Mouse (Mus musculus): ENCODE data around the gene Arl2. TPM values are rescaled to one million over a fixed set of nuclear protein-coding genes. Genes with fewer than 3 reads are reported as not detected.
A peak's percentile ranks its signal among the peaks of the same experiment; 100 is the strongest.

Arl2 gene
- polyA plus RNA-seq, 1 experiment, result 40.4 TPM

GRCm38 (mm10) chr19:6116113-6116850 lies 25.1 kb downstream of the Arl2 start:
- peaks cover 14% of the 10 kb centered on the region for H3K36me3 ChIP-seq (ENCODE audit: control insufficient read depth, insufficient read depth, low read length, poor library complexity, severe bottlenecking)
- no peaks in the 10 kb centered on the region for H3K27me3 ChIP-seq (ENCODE audit: control insufficient read depth, insufficient read depth, low read length, poor library complexity, severe bottlenecking)
- 0 out of 2 replicates have a peak overlapping the region, but pooled peaks have one; percentile 86 for H3K9ac ChIP-seq (ENCODE audit: low read depth, poor library complexity, severe bottlenecking)
- TF ChIP-seq EP300 (IDR thresholded peaks at IDR 0.05; ENCODE audit: insufficient read depth, low read depth, low read length) (no peak), CTCF (IDR thresholded peaks at IDR 0.05; ENCODE audit: low read depth, low read length) (no peak), POLR2A (IDR thresholded peaks at IDR 0.05; ENCODE audit: insufficient read depth, low read length) (no peak)
- H3K27ac ChIP-seq (ENCODE audit: insufficient read depth, low read length), result no peak overlapping the region
- no peak overlapping the region for H3K4me3 ChIP-seq (ENCODE audit: low read depth, low read length)
- peaks cover 2% of the 10 kb centered on the region for H3K4me1 ChIP-seq (ENCODE audit: control insufficient read depth, insufficient read depth, low read length)
- no peaks in the 10 kb centered on the region for H3K9me3 ChIP-seq (replicated peaks; ENCODE audit: control insufficient read depth, insufficient read depth, low read length, poor library complexity, severe bottlenecking)

- H3K36me3 ChIP-seq (ENCODE audit: control insufficient read depth, insufficient read depth, low read length, poor library complexity, severe bottlenecking), result peaks cover 14% of the 10 kb centered on the region
- no peak overlapping the region for H3K4me3 ChIP-seq (ENCODE audit: low read depth, low read length)
- no peak overlapping the region for H3K27ac ChIP-seq (ENCODE audit: insufficient read depth, low read length)
- H3K4me1 ChIP-seq (ENCODE audit: control insufficient read depth, insufficient read depth, low read length), result no peaks in the 10 kb centered on the region
- no peak for TF ChIP-seq EP300 (IDR thresholded peaks at IDR 0.05; ENCODE audit: insufficient read depth, low read depth, low read length)
- TF ChIP-seq POLR2A (IDR thresholded peaks at IDR 0.05; ENCODE audit: insufficient read depth, low read length), result no peak
- no peak for TF ChIP-seq CTCF (IDR thresholded peaks at IDR 0.05; ENCODE audit: low read depth, low read length)
- H3K9me3 ChIP-seq (replicated peaks; ENCODE audit: control insufficient read depth, insufficient read depth, low read length, poor library complexity, severe bottlenecking), result no peaks in the 10 kb centered on the region
- H3K9ac ChIP-seq (ENCODE audit: low read depth, poor library complexity, severe bottlenecking), result no peak overlapping the region
- H3K27me3 ChIP-seq (ENCODE audit: control insufficient read depth, insufficient read depth, low read length, poor library complexity, severe bottlenecking), result no peaks in the 10 kb centered on the region
These were observed 28.2 kb downstream of the Arl2 start for GRCm38 (mm10) chr19:6113116-6113515.

GRCm38 (mm10) chr19:6105586-6105985 lies 35.8 kb downstream of the Arl2 start, which contains the start of gene Naaladl1:
TSS of gene Naaladl1 (plus strand) at chr19:6105782.
- 0 out of 2 replicates have a peak, but pooled peaks cover 3% of the 10 kb centered on the region for H3K36me3 ChIP-seq (ENCODE audit: control insufficient read depth, insufficient read depth, low read length, poor library complexity, severe bottlenecking)
- no peak for TF ChIP-seq CTCF (IDR thresholded peaks at IDR 0.05; ENCODE audit: low read depth, low read length)
- no peak for TF ChIP-seq EP300 (IDR thresholded peaks at IDR 0.05; ENCODE audit: insufficient read depth, low read depth, low read length)
- TF ChIP-seq POLR2A (IDR thresholded peaks at IDR 0.05; ENCODE audit: insufficient read depth, low read length), result no peak
- H3K9ac ChIP-seq (ENCODE audit: low read depth, poor library complexity, severe bottlenecking), result no peak within 1 kb of the TSS
- H3K4me1 ChIP-seq (ENCODE audit: control insufficient read depth, insufficient read depth, low read length), result peaks cover 2% of the 10 kb centered on the region
- H3K4me3 ChIP-seq (ENCODE audit: low read depth, low read length), result no peak within 1 kb of the TSS
- no peaks in the 10 kb centered on the region for H3K9me3 ChIP-seq (replicated peaks; ENCODE audit: control insufficient read depth, insufficient read depth, low read length, poor library complexity, severe bottlenecking)
- H3K27ac ChIP-seq (ENCODE audit: insufficient read depth, low read length), result no peak within 1 kb of the TSS
- no peaks in the 10 kb centered on the region for H3K27me3 ChIP-seq (ENCODE audit: control insufficient read depth, insufficient read depth, low read length, poor library complexity, severe bottlenecking)

- TF ChIP-seq CTCF (IDR thresholded peaks at IDR 0.05; ENCODE audit: low read depth, low read length) (no peak), POLR2A (IDR thresholded peaks at IDR 0.05; ENCODE audit: insufficient read depth, low read length) (no peak), EP300 (IDR thresholded peaks at IDR 0.05; ENCODE audit: insufficient read depth, low read depth, low read length) (no peak)
- no peaks in the 10 kb centered on the region for H3K27me3 ChIP-seq (ENCODE audit: control insufficient read depth, insufficient read depth, low read length, poor library complexity, severe bottlenecking)
- H3K4me1 ChIP-seq (ENCODE audit: control insufficient read depth, insufficient read depth, low read length), result peaks cover 2% of the 10 kb centered on the region
- no peaks in the 10 kb centered on the region for H3K9me3 ChIP-seq (replicated peaks; ENCODE audit: control insufficient read depth, insufficient read depth, low read length, poor library complexity, severe bottlenecking)
- no peak overlapping the region for H3K9ac ChIP-seq (ENCODE audit: low read depth, poor library complexity, severe bottlenecking)
- 0 out of 2 replicates have a peak, but pooled peaks cover 5% of the 10 kb centered on the region for H3K36me3 ChIP-seq (ENCODE audit: control insufficient read depth, insufficient read depth, low read length, poor library complexity, severe bottlenecking)
- no peak overlapping the region for H3K27ac ChIP-seq (ENCODE audit: insufficient read depth, low read length)
- H3K4me3 ChIP-seq (ENCODE audit: low read depth, low read length), result no peak overlapping the region
These were observed 36.9 kb downstream of the Arl2 start for GRCm38 (mm10) chr19:6104476-6104875.

- no peak for TF ChIP-seq POLR2A (IDR thresholded peaks at IDR 0.05; ENCODE audit: insufficient read depth, low read length)
- no peak for TF ChIP-seq EP300 (IDR thresholded peaks at IDR 0.05; ENCODE audit: insufficient read depth, low read depth, low read length)
- no peak for TF ChIP-seq CTCF (IDR thresholded peaks at IDR 0.05; ENCODE audit: low read depth, low read length)
- Histone ChIP-seq H3K4me3 (ENCODE audit: low read depth, low read length) (no peak overlapping the region), H3K4me1 (ENCODE audit: control insufficient read depth, insufficient read depth, low read length) (peaks cover 2% of the 10 kb centered on the region), H3K27me3 (ENCODE audit: control insufficient read depth, insufficient read depth, low read length, poor library complexity, severe bottlenecking) (no peaks in the 10 kb centered on the region), H3K9ac (ENCODE audit: low read depth, poor library complexity, severe bottlenecking) (no peak overlapping the region), H3K27ac (ENCODE audit: insufficient read depth, low read length) (no peak overlapping the region), H3K36me3 (ENCODE audit: control insufficient read depth, insufficient read depth, low read length, poor library complexity, severe bottlenecking) (peaks cover 11% of the 10 kb centered on the region), H3K9me3 (replicated peaks; ENCODE audit: control insufficient read depth, insufficient read depth, low read length, poor library complexity, severe bottlenecking) (no peaks in the 10 kb centered on the region)
These were observed 39.0 kb downstream of the Arl2 start for GRCm38 (mm10) chr19:6102169-6102853.

GRCm38 (mm10) chr19:6101186-6101585 lies 40.2 kb downstream of the Arl2 start:
- Histone ChIP-seq H3K9ac (ENCODE audit: low read depth, poor library complexity, severe bottlenecking) (no peak overlapping the region), H3K9me3 (replicated peaks; ENCODE audit: control insufficient read depth, insufficient read depth, low read length, poor library complexity, severe bottlenecking) (no peaks in the 10 kb centered on the region), H3K27me3 (ENCODE audit: control insufficient read depth, insufficient read depth, low read length, poor library complexity, severe bottlenecking) (no peaks in the 10 kb centered on the region), H3K27ac (ENCODE audit: insufficient read depth, low read length) (no peak overlapping the region), H3K36me3 (ENCODE audit: control insufficient read depth, insufficient read depth, low read length, poor library complexity, severe bottlenecking) (peaks cover 20% of the 10 kb centered on the region), H3K4me1 (ENCODE audit: control insufficient read depth, insufficient read depth, low read length) (peaks cover 2% of the 10 kb centered on the region), H3K4me3 (ENCODE audit: low read depth, low read length) (no peak overlapping the region)
- TF ChIP-seq EP300 (IDR thresholded peaks at IDR 0.05; ENCODE audit: insufficient read depth, low read depth, low read length), result no peak
- no peak for TF ChIP-seq CTCF (IDR thresholded peaks at IDR 0.05; ENCODE audit: low read depth, low read length)
- TF ChIP-seq POLR2A (IDR thresholded peaks at IDR 0.05; ENCODE audit: insufficient read depth, low read length), result no peak

Measured in ES-Bruce4 (cell line).